Mouse (Mus musculus) MEL (cell line): ENCODE results near the gene Dusp2. TPM values are rescaled to one million over a fixed set of nuclear protein-coding genes. Genes with fewer than 3 reads are reported as not detected.
"Not testable (repeated sequence)": the region's sequence is repeated elsewhere in the genome, so short reads cannot be mapped to it uniquely, and the experiment has no call there.

ENCODE experiments used
- DNase-seq: peaks from one replicate; pipeline ENCODE4 v3.0.0; 2011; ENCODE audit warnings: low read depth, low spot score
- H3K27ac ChIP-seq: 2 replicates; pipeline ENCODE4 v1.5.1; 2012; ENCODE audit warnings: low read depth, mild to moderate bottlenecking, control low read depth, low read length, moderate library complexity; ENCODE audit not compliant: control insufficient read depth
- H3K27me3 ChIP-seq, 2 experiments: fragments of 150-350 bp in 1 of 2; sonication (generic) in 1 of 2; 2 replicates each; pipeline ENCODE4 v1.6.1; 2012; ENCODE audit warnings: low read length in 2 of 2, mild to moderate bottlenecking in 2 of 2, improper control_type of control experiment in 1 of 2, moderate library complexity in 1 of 2; ENCODE audit not compliant: insufficient read depth in 2 of 2, control insufficient read depth in 1 of 2
- H3K36me3 ChIP-seq, 2 experiments: 2 replicates each; pipeline ENCODE4 v1.6.1; 2012 to 2014; ENCODE audit warnings: low read length in 2 of 2, improper control_type of control experiment in 1 of 2, inconsistent platforms in 1 of 2, mild to moderate bottlenecking in 1 of 2; ENCODE audit not compliant: insufficient read depth in 2 of 2, control insufficient read depth in 1 of 2
- H3K4me1 ChIP-seq, 2 experiments: fragments of 150-350 bp in 1 of 2; sonication (generic) in 1 of 2; 2 replicates each; pipeline ENCODE4 v1.6.1; 2012; ENCODE audit warnings: low read length in 2 of 2, improper control_type of control experiment in 1 of 2, mild to moderate bottlenecking in 1 of 2; ENCODE audit not compliant: insufficient read depth in 2 of 2, control insufficient read depth in 1 of 2
- H3K4me3 ChIP-seq, 2 experiments: fragments of 150-350 bp in 1 of 2; sonication (generic) in 1 of 2; 2 replicates each; pipeline ENCODE4 v1.5.1; 2012; ENCODE audit warnings: low read depth in 2 of 2, low read length in 2 of 2, mild to moderate bottlenecking in 2 of 2, moderate library complexity in 2 of 2, control low read depth in 1 of 2, improper control_type of control experiment in 1 of 2; ENCODE audit not compliant: control insufficient read depth in 1 of 2, insufficient read depth in 1 of 2
- H3K79me2 ChIP-seq: 2 replicates; pipeline ENCODE4 v1.6.1; 2012; ENCODE audit warnings: mild to moderate bottlenecking, low read length, moderate library complexity; ENCODE audit not compliant: control insufficient read depth, poor library complexity, insufficient read depth
- H3K9ac ChIP-seq: 2 replicates; pipeline ENCODE4 v1.6.1; 2012; ENCODE audit warnings: low read depth, mild to moderate bottlenecking, control low read depth, low read length, moderate library complexity; ENCODE audit not compliant: control insufficient read depth, poor library complexity, severe bottlenecking
- H3K9me3 ChIP-seq: fragments of 150-350 bp; sonication (generic); replicated peaks from 2 replicates; pipeline ENCODE4 v1.6.1; 2012; ENCODE audit warnings: mild to moderate bottlenecking, low read length, improper control_type of control experiment, moderate library complexity; ENCODE audit not compliant: insufficient read depth
- BHLHE40 ChIP-seq: IDR thresholded peaks from 2 replicates; pipeline ENCODE4 v1.6.1; 2012; ENCODE audit warnings: low read depth, mild to moderate bottlenecking, inconsistent platforms, low read length, improper control_type of control experiment, borderline replicate concordance
- CHD1 ChIP-seq: IDR thresholded peaks from 2 replicates; pipeline ENCODE4 v1.6.1; 2012; ENCODE audit warnings: low read depth, mild to moderate bottlenecking, inconsistent platforms, low read length, improper control_type of control experiment
- E2F4 ChIP-seq: IDR thresholded peaks from 2 replicates; pipeline ENCODE4 v1.6.1; 2011; ENCODE audit warnings: low read depth, low read length, improper control_type of control experiment, borderline replicate concordance
- GATA1 ChIP-seq: IDR thresholded peaks from 2 replicates; pipeline ENCODE4 v1.6.1; 2011; ENCODE audit warnings: low read depth, low read length, improper control_type of control experiment
- KAT2A ChIP-seq: conservative IDR thresholded peaks from 2 replicates; pipeline ENCODE4 v1.6.1; 2012; ENCODE audit warnings: low read depth, low read length, improper control_type of control experiment, inconsistent platforms
- MYC ChIP-seq: IDR thresholded peaks from 2 replicates; pipeline ENCODE4 v1.6.1; 2011; ENCODE audit warnings: low read depth, mild to moderate bottlenecking, low read length, improper control_type of control experiment, moderate library complexity
- POLR2AphosphoS2 ChIP-seq: IDR thresholded peaks from 2 replicates; pipeline ENCODE4 v1.6.1; 2011; ENCODE audit warnings: low read length, improper control_type of control experiment
- POLR2AphosphoS5 ChIP-seq: IDR thresholded peaks from 2 replicates; pipeline ENCODE4 v1.6.1; 2012; ENCODE audit warnings: low read depth, borderline replicate concordance, mild to moderate bottlenecking, inconsistent platforms, low read length, moderate library complexity, mixed read lengths
- SIN3A ChIP-seq: IDR thresholded peaks from 2 replicates; pipeline ENCODE4 v1.6.1; 2012; ENCODE audit warnings: low read length, improper control_type of control experiment, inconsistent platforms
- TAL1 ChIP-seq: IDR thresholded peaks from 2 replicates; pipeline ENCODE4 v1.6.1; 2012; ENCODE audit warnings: mild to moderate bottlenecking, inconsistent platforms, low read length, moderate library complexity, mixed read lengths
- TBP ChIP-seq: IDR thresholded peaks from 2 replicates; pipeline ENCODE4 v1.8.0; 2011; ENCODE audit warnings: low read depth, low read length, improper control_type of control experiment
- TCF12 ChIP-seq: IDR thresholded peaks from 2 replicates; pipeline ENCODE4 v1.6.1; 2014; ENCODE audit warnings: low read depth, mild to moderate bottlenecking, inconsistent platforms, low read length, improper control_type of control experiment, moderate library complexity
- USF2 ChIP-seq, 2 experiments: IDR thresholded peaks; 2 replicates each; pipeline ENCODE4 v1.6.1; 2011 to 2012; ENCODE audit warnings: improper control_type of control experiment in 2 of 2, low read length in 2 of 2, borderline replicate concordance in 1 of 2, inconsistent platforms in 1 of 2, low read depth in 1 of 2, mild to moderate bottlenecking in 1 of 2; ENCODE audit not compliant: insufficient read depth in 1 of 2
- polyA plus RNA-seq, 2 experiments: library from polyadenylated mRNA; stranded (reverse) in 1 of 2; unstranded in 1 of 2; fragments of >175 nt in 1 of 2; fragments of >200 nt in 1 of 2; gene quantifications; 2 replicates each; pipeline versions ENCODE4 v1.2.1 to v1.2.4; 2012; ENCODE audit warnings: low replicate concordance in 2 of 2, low read depth in 1 of 2; ENCODE audit not compliant: insufficient read length in 2 of 2, insufficient read depth in 1 of 2, missing spikeins in 1 of 2
- total RNA-seq: library from RNA; depleted of rRNA; stranded (reverse); fragments of 300-350 nt; gene quantifications from 2 replicates; pipeline ENCODE4 v1.2.3, GENCODE M21; 2012

The Dusp2 gene
- total and polyA plus RNA-seq, 3 experiments = 10.4 to 11.6 TPM; not detected in 1

DNA sequence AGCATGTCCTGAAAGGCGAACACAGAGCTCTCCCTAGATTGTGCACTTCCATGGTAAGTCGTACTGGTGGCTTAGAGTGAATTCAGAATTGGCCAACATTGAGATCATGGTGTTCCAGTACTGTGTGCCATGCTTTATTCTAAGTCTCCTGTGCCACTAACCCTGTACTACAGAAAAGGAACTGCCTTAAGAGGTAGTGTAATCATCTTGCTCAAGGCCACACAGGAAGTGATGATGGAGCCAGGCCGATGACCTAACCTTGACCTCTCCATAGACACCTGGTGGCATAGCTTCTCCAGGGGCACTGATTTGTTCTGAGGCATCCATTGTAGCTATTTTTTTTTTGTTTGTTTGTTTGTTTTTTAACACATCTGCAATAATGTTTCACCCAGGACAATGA is 34.1 kb upstream of the Dusp2 start:
- no peak overlapping the region for H3K9ac ChIP-seq
- H3K36me3 ChIP-seq = peaks cover 0 to 13% of the 10 kb centered on the region in 2 experiments; a peak in 2 of 4 replicates
- TF ChIP-seq KAT2A = no peak
- no peak for TF ChIP-seq CHD1
- TF ChIP-seq POLR2AphosphoS5 = no peak
- TF ChIP-seq USF2 (IDR thresholded peaks at IDR 0.05; ENCODE audit: borderline replicate concordance in 1 of 2, insufficient read depth in 1 of 2, low read depth in 1 of 2, low read length in 2 of 2) = no peak
- no peak for TF ChIP-seq SIN3A
- TF ChIP-seq TBP = no peak
- no peak for TF ChIP-seq E2F4
- TF ChIP-seq MYC = no peak
- TF ChIP-seq TCF12 = no peak
- TF ChIP-seq TAL1 = no peak
- TF ChIP-seq POLR2AphosphoS2 = no peak
- TF ChIP-seq BHLHE40 = no peak

DNA sequence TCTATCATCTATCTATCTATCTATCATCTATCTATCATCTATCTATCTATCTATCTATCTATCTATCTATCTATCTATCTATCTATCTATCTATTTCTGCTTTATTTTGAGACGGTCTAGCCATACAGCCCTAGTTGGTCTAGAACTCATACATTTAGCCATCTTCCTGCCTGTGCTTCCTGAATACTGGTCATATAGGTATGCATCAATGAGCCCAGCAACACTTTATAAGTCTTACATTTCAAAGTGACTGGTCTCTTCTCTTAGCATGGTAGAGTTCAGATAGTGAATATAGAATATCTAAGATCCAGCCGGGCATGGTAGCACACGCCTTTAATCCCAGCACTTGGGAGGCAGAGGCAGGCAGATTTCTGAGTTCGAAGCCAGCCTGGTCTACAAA is 31.8 kb upstream of the Dusp2 start:
- H3K27ac ChIP-seq, H3K9me3 ChIP-seq, H3K4me1 ChIP-seq, H3K27me3 ChIP-seq, H3K4me3 ChIP-seq, H3K36me3 ChIP-seq, H3K9ac ChIP-seq, H3K79me2 ChIP-seq: not testable (repeated sequence)
- peak; percentile 50 for DNase-seq
- TF ChIP-seq TBP = 0 out of 2 replicates have a peak, but pooled peaks have one; percentile 40
- TF ChIP-seq GATA1 = 0 out of 2 replicates have a peak, but pooled peaks have one; percentile 24

More for the DNA sequence above, 34.1 kb upstream of the Dusp2 start:
- Histone ChIP-seq H3K79me2 (no peaks in the 10 kb centered on the region), H3K27ac (no peak overlapping the region), H3K27me3 (no peaks in the 10 kb centered on the region), H3K4me1 (no peaks in the 10 kb centered on the region), H3K4me3 (no peak overlapping the region), H3K9me3 (no peaks in the 10 kb centered on the region)
- DNase-seq = peak; percentile 28

- no peaks in the 10 kb centered on the region for H3K79me2 ChIP-seq
- DNase-seq = peak; percentile 38
- H3K27me3 ChIP-seq = no peaks in the 10 kb centered on the region
- H3K4me1 ChIP-seq = no peaks in the 10 kb centered on the region
- TF ChIP-seq TBP (0 out of 2 replicates have a peak, but pooled peaks have one; percentile 13), BHLHE40 (no peak)
- no peak overlapping the region for H3K9ac ChIP-seq
- H3K4me3 ChIP-seq = no peak overlapping the region
- H3K27ac ChIP-seq = no peak overlapping the region
- no peaks in the 10 kb centered on the region for H3K36me3 ChIP-seq
- no peaks in the 10 kb centered on the region for H3K9me3 ChIP-seq
Observed at GRCm38 (mm10) chr2:127304609-127305210, 31.2 kb upstream of the Dusp2 start.
